Mouse (Mus musculus) CH12.LX (cell line): Measurements from ENCODE around the gene Per3. TPM values are rescaled to one million over a fixed set of nuclear protein-coding genes. Genes with fewer than 3 reads are reported as not detected.

Experiments
- DNase-seq: peaks from one replicate; pipeline ENCODE4 v3.0.0-alpha.2; 2013; ENCODE audit errors: extremely low read depth
- H3K27ac ChIP-seq: 2 replicates; pipeline ENCODE4 v1.5.1; 2012; ENCODE audit warnings: low read depth, mild to moderate bottlenecking, control low read depth, moderate library complexity; ENCODE audit not compliant: insufficient read depth
- H3K27me3 ChIP-seq: replicated peaks from 2 replicates; pipeline ENCODE3; 2012; ENCODE audit warnings: inconsistent platforms
- H3K36me3 ChIP-seq, 2 experiments: replicated peaks in 1 of 2; 2 replicates each; pipeline versions ENCODE3 to v1.6.1; 2012; ENCODE audit warnings: inconsistent platforms in 1 of 2, low read length in 1 of 2, mild to moderate bottlenecking in 1 of 2, mixed read lengths in 1 of 2, moderate library complexity in 1 of 2; ENCODE audit not compliant: control insufficient read depth in 1 of 2, insufficient read depth in 1 of 2
- H3K4me1 ChIP-seq, 2 experiments: 2 replicates each; pipeline ENCODE4 v1.6.1; 2012; ENCODE audit warnings: inconsistent platforms in 1 of 2, moderate library complexity in 1 of 2; ENCODE audit not compliant: insufficient read depth in 2 of 2, control insufficient read depth in 1 of 2
- H3K4me2 ChIP-seq: 2 replicates; pipeline ENCODE4 v1.6.1; 2012; ENCODE audit warnings: low read depth, mild to moderate bottlenecking, control low read depth; ENCODE audit not compliant: poor library complexity, insufficient read depth, severe bottlenecking
- H3K4me3 ChIP-seq, 3 experiments: fragments of 150-350 bp in 1 of 3; sonication (generic) in 1 of 3; replicated peaks in 1 of 3; 2 replicates each; pipeline versions ENCODE3 to v1.5.1; 2011 to 2012; ENCODE audit warnings: low read depth in 2 of 3, low read length in 2 of 3, mild to moderate bottlenecking in 2 of 3, moderate library complexity in 2 of 3, control low read depth in 1 of 3, improper control_type of control experiment in 1 of 3, inconsistent platforms in 1 of 3, mixed read lengths in 1 of 3; ENCODE audit not compliant: poor library complexity in 1 of 3
- H3K79me2 ChIP-seq: replicated peaks from 2 replicates; pipeline ENCODE4 v1.6.1; 2012; ENCODE audit warnings: mild to moderate bottlenecking, moderate library complexity; ENCODE audit not compliant: control insufficient read depth, poor library complexity, insufficient read depth, severe bottlenecking; ENCODE audit errors: extremely low read depth
- H3K9ac ChIP-seq: 2 replicates; pipeline ENCODE4 v1.6.1; 2012; ENCODE audit warnings: low read depth, mild to moderate bottlenecking, control low read depth, moderate library complexity; ENCODE audit not compliant: insufficient read depth
- H3K9me3 ChIP-seq: replicated peaks from 2 replicates; pipeline ENCODE3; 2012; ENCODE audit warnings: low read length, inconsistent platforms, mixed read lengths
- BHLHE40 ChIP-seq: IDR thresholded peaks from 2 replicates; pipeline ENCODE4 v1.6.1; 2011; ENCODE audit warnings: mild to moderate bottlenecking, low read depth, low read length, improper control_type of control experiment
- E2F4 ChIP-seq: IDR thresholded peaks from 2 replicates; pipeline ENCODE4 v1.6.1; 2011; ENCODE audit warnings: low read depth, low read length, improper control_type of control experiment; ENCODE audit not compliant: insufficient replicate concordance
- ELF1 ChIP-seq: IDR thresholded peaks from 2 replicates; pipeline ENCODE4 v1.6.1; 2014; ENCODE audit warnings: low read depth, mild to moderate bottlenecking, inconsistent platforms, low read length, improper control_type of control experiment
- ETS1 ChIP-seq: conservative IDR thresholded peaks from 2 replicates; pipeline ENCODE4 v1.6.1; 2012; ENCODE audit warnings: low read depth, mild to moderate bottlenecking, inconsistent platforms, low read length, improper control_type of control experiment, moderate library complexity
- IRF4 ChIP-seq: IDR thresholded peaks from 2 replicates; pipeline ENCODE4 v1.6.1; 2014; ENCODE audit warnings: low read depth, mild to moderate bottlenecking, inconsistent platforms, low read length, improper control_type of control experiment
- JUN ChIP-seq: IDR thresholded peaks from 2 replicates; pipeline ENCODE4 v1.6.1; 2011; ENCODE audit warnings: low read depth, mild to moderate bottlenecking, low read length, improper control_type of control experiment, moderate library complexity; ENCODE audit not compliant: insufficient read depth
- JUND ChIP-seq: conservative IDR thresholded peaks from 2 replicates; pipeline ENCODE4 v1.6.1; 2011; ENCODE audit warnings: low read depth, low read length, improper control_type of control experiment
- KAT2A ChIP-seq: IDR thresholded peaks from 2 replicates; pipeline ENCODE4 v1.6.1; 2012; ENCODE audit warnings: low read length, improper control_type of control experiment, inconsistent platforms; ENCODE audit not compliant: insufficient replicate concordance
- MAFK ChIP-seq: IDR thresholded peaks from 2 replicates; pipeline ENCODE4 v1.6.1; 2011; ENCODE audit warnings: low read length, improper control_type of control experiment; ENCODE audit not compliant: insufficient replicate concordance
- MAX ChIP-seq: IDR thresholded peaks from 2 replicates; pipeline ENCODE4 v1.6.1; 2011; ENCODE audit warnings: low read length, improper control_type of control experiment
- MEF2A ChIP-seq: IDR thresholded peaks from 2 replicates; pipeline ENCODE4 v1.6.1; 2014; ENCODE audit warnings: low read depth, mild to moderate bottlenecking, inconsistent platforms, low read length, improper control_type of control experiment, borderline replicate concordance
- MYC ChIP-seq: IDR thresholded peaks from 2 replicates; pipeline ENCODE4 v1.6.1; 2011; ENCODE audit warnings: low read depth, mild to moderate bottlenecking, improper control_type of control experiment, low read length
- NELFE ChIP-seq: IDR thresholded peaks from 2 replicates; pipeline ENCODE4 v1.6.1; 2011; ENCODE audit warnings: low read depth, low read length, improper control_type of control experiment
- POLR2AphosphoS2 ChIP-seq: IDR thresholded peaks from 2 replicates; pipeline ENCODE4 v1.6.1; 2011; ENCODE audit warnings: low read depth, low read length, improper control_type of control experiment
- RAD21 ChIP-seq: IDR thresholded peaks from 2 replicates; pipeline ENCODE4 v1.6.1; 2011; ENCODE audit warnings: low read depth, mild to moderate bottlenecking, low read length, improper control_type of control experiment, moderate library complexity
- SMC3 ChIP-seq: IDR thresholded peaks from 2 replicates; pipeline ENCODE4 v1.6.1; 2011; ENCODE audit warnings: low read depth, low read length, improper control_type of control experiment
- TBP ChIP-seq: conservative IDR thresholded peaks from 2 replicates; pipeline ENCODE4 v1.6.1; 2011; ENCODE audit warnings: low read depth, low read length, improper control_type of control experiment
- TCF12 ChIP-seq: IDR thresholded peaks from 2 replicates; pipeline ENCODE4 v1.6.1; 2014; ENCODE audit warnings: low read depth, mild to moderate bottlenecking, inconsistent platforms, low read length, improper control_type of control experiment
- UBTF ChIP-seq: IDR thresholded peaks from 2 replicates; pipeline ENCODE4 v1.6.1; 2012; ENCODE audit warnings: low read depth, mild to moderate bottlenecking, inconsistent platforms, low read length, improper control_type of control experiment, moderate library complexity
- USF1 ChIP-seq: IDR thresholded peaks from 2 replicates; pipeline ENCODE4 v1.6.1; 2014; ENCODE audit warnings: low read depth, mild to moderate bottlenecking, inconsistent platforms, low read length, improper control_type of control experiment
- ZC3H11A ChIP-seq: IDR thresholded peaks from 2 replicates; pipeline ENCODE4 v1.6.1; 2012; ENCODE audit warnings: low read depth, mild to moderate bottlenecking, inconsistent platforms, low read length, improper control_type of control experiment
- dilution Hi-C: fragments of 300-500 bp; cut with MboI; formaldehyde crosslinking; loops from 2 replicates; pipeline ENCODE4 v1.14.3; 2020; ENCODE audit warnings: low sequenced_read_pairs; ENCODE audit not compliant: extremely low pct_unique_long_range_greater_than_20kb, extremely low pct_ligation_motif_present
- in situ Hi-C: fragments of 300-500 bp; cut with MboI; formaldehyde crosslinking; loops from 3 replicates; pipeline ENCODE4 v1.14.3; 2019; ENCODE audit warnings: low sequenced_read_pairs, low pct_ligation_motif_present, low pct_unique_long_range_greater_than_20kb, mixed read lengths
- polyA plus RNA-seq: library from polyadenylated mRNA; unstranded; fragments of >175 nt; gene quantifications from 2 replicates; pipeline ENCODE4 v1.2.1, GENCODE M21; 2012; ENCODE audit warnings: low read depth; ENCODE audit not compliant: insufficient read length
- total RNA-seq, 2 experiments: library from RNA; depleted of rRNA; stranded (reverse); fragments of 300-350 nt in 1 of 2; fragments of >200 nt in 1 of 2; gene quantifications; 2 replicates each; pipeline ENCODE4 v1.2.3; 2012 to 2014

Per3 gene
- total and polyA plus RNA-seq, 3 experiments = 0.56 to 0.81 (median 0.74) TPM

DNA sequence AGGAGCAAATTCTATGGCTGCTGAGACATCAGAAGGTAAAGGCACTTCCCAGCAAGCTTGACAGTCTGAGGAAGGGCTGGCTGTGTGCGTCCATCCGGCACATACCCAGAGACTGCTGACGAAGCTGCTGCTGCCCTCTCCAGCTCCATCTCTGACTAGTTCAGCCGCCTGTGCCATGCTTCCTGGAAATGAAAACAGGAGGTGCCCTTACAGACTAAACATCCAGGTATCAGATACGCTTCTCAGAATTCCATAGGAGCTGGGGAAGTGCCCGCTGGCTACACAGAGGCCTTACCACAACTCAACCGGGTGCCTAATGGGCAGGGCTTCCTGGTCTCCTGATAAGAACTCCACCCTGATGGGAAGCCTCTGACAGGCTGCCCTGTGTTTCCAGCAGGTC is 85.9 kb downstream of the Per3 start:
- Histone ChIP-seq H3K79me2 (no peaks in the 10 kb centered on the region), H3K27me3 (peaks cover 15% of the 10 kb centered on the region), H3K9ac (no peak overlapping the region), H3K27ac (no peak overlapping the region), H3K4me3 (no peak overlapping the region), H3K4me2 (no peak overlapping the region), H3K36me3 (no peaks in the 10 kb centered on the region), H3K9me3 (no peaks in the 10 kb centered on the region), H3K4me1 (no peaks in the 10 kb centered on the region)
- in situ Hi-C loops = no loop called here
- TF ChIP-seq RAD21 (no peak), TCF12 (no peak), JUND (no peak), SMC3 (no peak), MAX (no peak), KAT2A (no peak), ELF1 (no peak), IRF4 (no peak), E2F4 (no peak), POLR2AphosphoS2 (no peak), MYC (no peak)
- dilution Hi-C loops = no loop called here
- no peak for DNase-seq

DNA sequence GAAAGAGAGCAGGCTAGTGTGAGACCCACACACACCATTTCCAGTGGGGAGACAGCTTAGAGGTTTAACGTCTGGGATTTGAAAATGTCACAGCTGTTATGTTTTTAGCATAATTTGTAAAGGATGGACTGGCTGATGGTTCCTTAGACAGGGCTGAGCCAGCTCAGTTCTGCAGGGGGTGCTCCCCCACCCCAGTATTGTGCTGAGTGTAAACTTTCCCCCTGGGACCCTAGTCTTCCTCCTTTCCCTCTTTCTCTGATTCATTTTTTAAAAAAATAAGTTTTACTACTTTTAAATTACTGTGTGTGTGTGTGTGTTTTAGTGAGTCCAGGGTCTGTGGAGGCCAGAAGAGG is 87.4 kb downstream of the Per3 start:
- Histone ChIP-seq H3K9ac (no peak overlapping the region), H3K9me3 (no peaks in the 10 kb centered on the region), H3K79me2 (no peaks in the 10 kb centered on the region), H3K27ac (no peak overlapping the region), H3K4me3 (no peak overlapping the region), H3K4me2 (no peak overlapping the region)
- DNase-seq = no peak
- dilution Hi-C loops = no loop called here
- TF ChIP-seq ZC3H11A (no peak), BHLHE40 (no peak), MAFK (no peak), JUN (no peak), UBTF (no peak), USF1 (no peak), MEF2A (no peak), ETS1 (no peak), ELF1 (no peak), TBP (no peak), NELFE (no peak)
- TF ChIP-seq, all 38 proteins: peak for 0
- H3K27me3 ChIP-seq = peaks cover 22% of the 10 kb centered on the region
- no peaks in the 10 kb centered on the region for H3K4me1 ChIP-seq
- in situ Hi-C loops = no loop called here
- no peaks in the 10 kb centered on the region for H3K36me3 ChIP-seq
